ENCODE assay signal across 5 mouse cellular contexts in the genomic region with DNA sequence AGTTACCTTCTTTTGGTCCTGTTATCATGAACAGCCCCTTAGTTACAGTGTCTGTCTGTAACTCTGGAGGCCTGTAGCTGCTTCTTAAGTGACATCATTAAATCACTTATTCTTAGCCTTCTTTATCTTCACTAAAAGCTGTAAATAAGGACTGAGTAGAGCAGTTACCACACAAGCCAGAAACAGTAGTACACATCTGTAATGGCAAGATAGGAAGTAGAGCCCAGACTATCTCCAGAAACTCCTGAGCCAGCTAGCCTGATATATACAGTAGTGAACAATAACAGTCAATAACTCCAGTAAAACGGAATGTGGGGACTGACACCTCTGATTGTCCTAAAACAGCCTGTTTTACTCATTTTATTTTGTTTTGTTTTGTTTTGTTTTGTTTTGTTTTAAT.
DNase-seq lines count a peak whose midpoint lies in the region; ATAC-seq and TF ChIP-seq lines count a peak whose summit lies in the region.
"Not testable (repeated sequence)": the region's sequence is repeated elsewhere in the genome, so short reads cannot be mapped to it uniquely, and the experiment has no call there.

No protein-coding gene starts in this region.

- WGBS in liver, embryonic 12.5 days (ENCODE audit: insufficient replicate concordance): 28% methylated on average over 1 of the region's 1 CpGs
- 27% methylated on average over 1 of the region's 1 CpGs for WGBS in liver, embryonic 14.5 days (ENCODE audit: insufficient replicate concordance)
- 25% methylated on average over 1 of the region's 1 CpGs for WGBS in liver, embryonic 16.5 days (ENCODE audit: insufficient replicate concordance)

- H3K9me3 ChIP-seq in liver, embryonic 12.5 days (replicated peaks); liver, embryonic 14.5 days (ENCODE audit: control insufficient read depth, low read length); liver, embryonic 16.5 days (replicated peaks; ENCODE audit: control insufficient read depth, low read length): not testable (repeated sequence)

- DNase-seq in liver, embryonic 14.5 days (ENCODE audit: low read depth in 3 of 3, low spot score in 3 of 3): peak in 1 of 3 experiments; percentile 1

- H3K27ac ChIP-seq in liver, embryonic 12.5 days; liver, embryonic 14.5 days; liver, embryonic 16.5 days (ENCODE audit: low read length): not testable (repeated sequence)

- peak; percentile 69 for ATAC-seq in common myeloid progenitor, adult 5-6 weeks (replicated peaks; ENCODE audit: low read depth, poor library complexity, severe bottlenecking)
- peak; percentile 79 for ATAC-seq in liver, embryonic 12.5 days
- ATAC-seq in liver, embryonic 14.5 days (ENCODE audit: insufficient read depth): peak; percentile 82; the same call in 1 of the 2 replicates
- ATAC-seq in liver, embryonic 16.5 days (ENCODE audit: low read depth): peak; percentile 48
- ATAC-seq in megakaryocyte progenitor cell, adult 5-6 weeks (replicated peaks; ENCODE audit: poor library complexity): peak; percentile 99

- not testable (repeated sequence) for H3K9ac ChIP-seq in liver, embryonic 12.5 days; liver, embryonic 14.5 days (replicated peaks); liver, embryonic 16.5 days (ENCODE audit: low read depth, low read length)

- not testable (repeated sequence) for H3K36me3 ChIP-seq in liver, embryonic 12.5 days; liver, embryonic 14.5 days (replicated peaks; ENCODE audit: control insufficient read depth, insufficient read depth, low read depth); liver, embryonic 16.5 days (ENCODE audit: control insufficient read depth, insufficient read depth)

- not testable (repeated sequence) for H3K4me3 ChIP-seq in liver, embryonic 12.5 days; liver, embryonic 14.5 days (ENCODE audit: insufficient read depth in 1 of 2, low read depth in 2 of 2, low read length in 2 of 2); liver, embryonic 16.5 days (ENCODE audit: low read depth, low read length)

- not testable (repeated sequence) for TF ChIP-seq CTCF in liver, embryonic 14.5 days (IDR thresholded peaks at IDR 0.05; ENCODE audit: low read depth)

- H3K4me2 ChIP-seq in liver, embryonic 12.5 days; liver, embryonic 14.5 days (ENCODE audit: low read depth); liver, embryonic 16.5 days (ENCODE audit: low read depth, low read length): not testable (repeated sequence)

- not testable (repeated sequence) for H3K27me3 ChIP-seq in liver, embryonic 12.5 days (replicated peaks); liver, embryonic 14.5 days (ENCODE audit: control insufficient read depth, insufficient read depth, low read length); liver, embryonic 16.5 days (ENCODE audit: control insufficient read depth, insufficient read depth, low read depth, low read length)

- not testable (repeated sequence) for H3K4me1 ChIP-seq in liver, embryonic 12.5 days; liver, embryonic 14.5 days (replicated peaks; ENCODE audit: control insufficient read depth in 2 of 2, insufficient read depth in 2 of 2, low read length in 1 of 2); liver, embryonic 16.5 days (ENCODE audit: control insufficient read depth, low read depth, low read length)

- TF ChIP-seq EP300 in liver, embryonic 14.5 days (IDR thresholded peaks at IDR 0.05; ENCODE audit: low read depth): 0 out of 2 replicates have a peak, but pooled peaks have one; percentile 31

Comparison
In these comparisons a context has a peak if more than half of its experiments do, and no peak if none do; other contexts are left out.
1. ATAC-seq: peak in every context shown above with its lines; median percentile 99 in megakaryocyte progenitor cell, adult 5-6 weeks; 82 in liver, embryonic 14.5 days; 79 in liver, embryonic 12.5 days; 69 in common myeloid progenitor, adult 5-6 weeks; 48 in liver, embryonic 16.5 days.